Mouse (Mus musculus): ENCODE measurements around the gene Gpkow. TPM values are rescaled to one million over a fixed set of nuclear protein-coding genes. Genes with fewer than 3 reads are reported as not detected.
"Not testable (repeated sequence)": the region's sequence is repeated elsewhere in the genome, so short reads cannot be mapped to it uniquely, and the experiment has no call there.

Gene Gpkow
- polyA plus RNA-seq, 1 experiment, result not detected

GRCm38 (mm10) chrX:7733571-7734156 lies 36.7 kb downstream of the Gpkow start:
- H3K4me1 ChIP-seq (ENCODE audit: control insufficient read depth, insufficient read depth, low read length), result peaks cover 10% of the 10 kb centered on the region
- H3K27ac ChIP-seq (ENCODE audit: insufficient read depth, low read depth, low read length), result 0 out of 2 replicates have a peak overlapping the region, but pooled peaks have one; percentile 32
- no peak for TF ChIP-seq POLR2A (IDR thresholded peaks at IDR 0.05; ENCODE audit: insufficient read depth, low read depth, low read length)
- TF ChIP-seq CTCF (IDR thresholded peaks at IDR 0.05; ENCODE audit: insufficient read depth, low read depth, low read length), result peak; percentile 47; the same call in 1 of the 2 replicates
- H3K4me3 ChIP-seq (ENCODE audit: insufficient read depth, low read depth, low read length), result peak overlapping the region; percentile 43
- WGBS, result 33% methylated on average over 26 of the region's 26 CpGs

GRCm38 (mm10) chrX:7739336-7740081 lies 42.6 kb downstream of the Gpkow start:
- H3K27ac ChIP-seq (ENCODE audit: insufficient read depth, low read depth, low read length), result no peak overlapping the region
- 63% methylated on average over 14 of the region's 14 CpGs for WGBS
- H3K4me3 ChIP-seq (ENCODE audit: insufficient read depth, low read depth, low read length), result no peak overlapping the region
- peaks cover 10% of the 10 kb centered on the region; the same call in 1 of the 2 replicates for H3K4me1 ChIP-seq (ENCODE audit: control insufficient read depth, insufficient read depth, low read length)
- TF ChIP-seq POLR2A (IDR thresholded peaks at IDR 0.05; ENCODE audit: insufficient read depth, low read depth, low read length), result no peak
- TF ChIP-seq CTCF (IDR thresholded peaks at IDR 0.05; ENCODE audit: insufficient read depth, low read depth, low read length), result no peak

GRCm38 (mm10) chrX:7740082-7740819 lies 43.3 kb downstream of the Gpkow start:
- H3K4me1 ChIP-seq (ENCODE audit: control insufficient read depth, insufficient read depth, low read length), result peaks cover 10% of the 10 kb centered on the region; the same call in 1 of the 2 replicates
- TF ChIP-seq CTCF (IDR thresholded peaks at IDR 0.05; ENCODE audit: insufficient read depth, low read depth, low read length), result no peak
- no peak for TF ChIP-seq POLR2A (IDR thresholded peaks at IDR 0.05; ENCODE audit: insufficient read depth, low read depth, low read length)
- 78% methylated on average over 10 of the region's 10 CpGs for WGBS
- H3K27ac ChIP-seq (ENCODE audit: insufficient read depth, low read depth, low read length), result no peak overlapping the region
- no peak overlapping the region for H3K4me3 ChIP-seq (ENCODE audit: insufficient read depth, low read depth, low read length)

- H3K27ac ChIP-seq (ENCODE audit: insufficient read depth, low read depth, low read length), result no peak overlapping the region
- TF ChIP-seq CTCF (IDR thresholded peaks at IDR 0.05; ENCODE audit: insufficient read depth, low read depth, low read length), result no peak
- no peak for TF ChIP-seq POLR2A (IDR thresholded peaks at IDR 0.05; ENCODE audit: insufficient read depth, low read depth, low read length)
- WGBS, result 73% methylated on average over 5 of the region's 5 CpGs
- H3K4me1 ChIP-seq (ENCODE audit: control insufficient read depth, insufficient read depth, low read length), result peaks cover 10% of the 10 kb centered on the region; the same call in 1 of the 2 replicates
- no peak overlapping the region for H3K4me3 ChIP-seq (ENCODE audit: insufficient read depth, low read depth, low read length)
Measured at GRCm38 (mm10) chrX:7741103-7741502, 44.2 kb downstream of the Gpkow start.

GRCm38 (mm10) chrX:7743470-7743869 lies 46.5 kb downstream of the Gpkow start:
- 58% methylated on average over 5 of the region's 5 CpGs for WGBS
- H3K27ac ChIP-seq (ENCODE audit: insufficient read depth, low read depth, low read length), result no peak overlapping the region
- TF ChIP-seq POLR2A (IDR thresholded peaks at IDR 0.05; ENCODE audit: insufficient read depth, low read depth, low read length) (no peak), CTCF (IDR thresholded peaks at IDR 0.05; ENCODE audit: insufficient read depth, low read depth, low read length) (no peak)
- peaks cover 7% of the 10 kb centered on the region; the same call in 1 of the 2 replicates for H3K4me1 ChIP-seq (ENCODE audit: control insufficient read depth, insufficient read depth, low read length)
- H3K4me3 ChIP-seq (ENCODE audit: insufficient read depth, low read depth, low read length), result no peak overlapping the region

GRCm38 (mm10) chrX:7744940-7745339 lies 48.0 kb downstream of the Gpkow start:
- 72% methylated on average over 1 of the region's 1 CpGs for WGBS
- H3K4me3 ChIP-seq (ENCODE audit: insufficient read depth, low read depth, low read length), result no peak overlapping the region
- H3K4me1 ChIP-seq (ENCODE audit: control insufficient read depth, insufficient read depth, low read length), result no peaks in the 10 kb centered on the region
- no peak overlapping the region for H3K27ac ChIP-seq (ENCODE audit: insufficient read depth, low read depth, low read length)
- no peak for TF ChIP-seq POLR2A (IDR thresholded peaks at IDR 0.05; ENCODE audit: insufficient read depth, low read depth, low read length)

GRCm38 (mm10) chrX:7745429-7745828 lies 48.5 kb downstream of the Gpkow start:
- no peak for TF ChIP-seq POLR2A (IDR thresholded peaks at IDR 0.05; ENCODE audit: insufficient read depth, low read depth, low read length)
- no peak for TF ChIP-seq CTCF (IDR thresholded peaks at IDR 0.05; ENCODE audit: insufficient read depth, low read depth, low read length)
- Histone ChIP-seq H3K4me1 (ENCODE audit: control insufficient read depth, insufficient read depth, low read length) (no peaks in the 10 kb centered on the region; the same call in 1 of the 2 replicates), H3K27ac (ENCODE audit: insufficient read depth, low read depth, low read length) (no peak overlapping the region), H3K4me3 (ENCODE audit: insufficient read depth, low read depth, low read length) (no peak overlapping the region)
- WGBS, result 88% methylated on average over 8 of the region's 8 CpGs

- Histone ChIP-seq H3K4me3 (ENCODE audit: insufficient read depth, low read depth, low read length) (peak within 1 kb of the TSS; percentile 91), H3K27ac (ENCODE audit: insufficient read depth, low read depth, low read length) (no peak within 1 kb of the TSS), H3K4me1 (ENCODE audit: control insufficient read depth, insufficient read depth, low read length) (no peaks in the 10 kb centered on the region; the same call in 1 of the 2 replicates)
- 15% methylated on average over 55 of the region's 56 CpGs for WGBS
- TF ChIP-seq CTCF (IDR thresholded peaks at IDR 0.05; ENCODE audit: insufficient read depth, low read depth, low read length) (no peak), POLR2A (IDR thresholded peaks at IDR 0.05; ENCODE audit: insufficient read depth, low read depth, low read length) (no peak)
Measured at GRCm38 (mm10) chrX:7750432-7751116, 53.6 kb downstream of the Gpkow start, which contains the start of gene Ccdc120. Ccdc120 (minus strand) TSS chrX:7750905.

- not testable (repeated sequence) for H3K27ac ChIP-seq (ENCODE audit: insufficient read depth, low read depth, low read length); H3K4me1 ChIP-seq (ENCODE audit: control insufficient read depth, insufficient read depth, low read length); H3K4me3 ChIP-seq (ENCODE audit: insufficient read depth, low read depth, low read length)
- 30% methylated on average over 3 of the region's 3 CpGs for WGBS
Measured at GRCm38 (mm10) chrX:7753627-7754026, 56.7 kb downstream of the Gpkow start.
